In genomic region chr19:9837341-9837715, GRCm38 (mm10) we compare ENCODE assay signal across 15 mouse cellular contexts. TPM values are rescaled to one million over a fixed set of nuclear protein-coding genes. Genes with fewer than 3 reads are reported as not detected.
DNase-seq lines count a peak whose midpoint lies in the region; ATAC-seq and TF ChIP-seq lines count a peak whose summit lies in the region.
"Had no signal": no experiment of that assay in that cellular context is flagged by ENCODE, and none has a peak within 500 bp of the region (broad histone marks: within the 10 kb centered on the region; RNA-seq: fewer than 3 reads in every experiment).

No protein-coding gene starts in this region.

- H3K9ac ChIP-seq in forebrain, embryonic 11.5 days (ENCODE audit: low read length), result no peak overlapping the region
- no peak overlapping the region for H3K9ac ChIP-seq in lung, embryonic 15.5 days
- H3K9ac ChIP-seq in hindbrain, embryonic 14.5 days, result no peak overlapping the region
- H3K9ac ChIP-seq in neural tube, embryonic 12.5 days, result no peak overlapping the region
- no peak overlapping the region for H3K9ac ChIP-seq in heart, adult 2 months (ENCODE audit: low read depth, low read length)
- H3K9ac ChIP-seq: heart, embryonic 15.5 days; limb, embryonic 13.5 days had no signal

- no peak for TF ChIP-seq CTCF in heart, adult 2 months (IDR thresholded peaks at IDR 0.05)

- no peaks in the 10 kb centered on the region for H3K27me3 ChIP-seq in forebrain, embryonic 11.5 days (ENCODE audit: control insufficient read depth, insufficient read depth, low read length)
- no peaks in the 10 kb centered on the region for H3K27me3 ChIP-seq in forebrain, embryonic 10.5 days (ENCODE audit: poor library complexity, severe bottlenecking)
- H3K27me3 ChIP-seq in lung, embryonic 15.5 days, result no peaks in the 10 kb centered on the region
- H3K27me3 ChIP-seq in hindbrain, embryonic 14.5 days (ENCODE audit: control insufficient read depth, insufficient read depth, low read length), result no peaks in the 10 kb centered on the region
- no peaks in the 10 kb centered on the region for H3K27me3 ChIP-seq in neural tube, embryonic 12.5 days (replicated peaks)
- no peaks in the 10 kb centered on the region for H3K27me3 ChIP-seq in heart, adult 2 months (ENCODE audit: control insufficient read depth, insufficient read depth, low read length)
- H3K27me3 ChIP-seq: heart, embryonic 15.5 days; limb, embryonic 13.5 days had no signal

- TF ChIP-seq POLR2A in heart, adult 2 months (IDR thresholded peaks at IDR 0.05; ENCODE audit: insufficient read depth, low read depth, low read length), result no peak

- no peak overlapping the region for H3K27ac ChIP-seq in forebrain, embryonic 11.5 days (ENCODE audit: low read depth, low read length)
- H3K27ac ChIP-seq in forebrain, embryonic 10.5 days, result no peak overlapping the region
- no peak overlapping the region for H3K27ac ChIP-seq in lung, embryonic 15.5 days
- no peak overlapping the region for H3K27ac ChIP-seq in hindbrain, embryonic 14.5 days
- no peak overlapping the region for H3K27ac ChIP-seq in neural tube, embryonic 12.5 days
- no peak overlapping the region for H3K27ac ChIP-seq in heart, adult 2 months
- H3K27ac ChIP-seq: limb, embryonic 13.5 days had no signal

- no peaks in the 10 kb centered on the region for H3K79me2 ChIP-seq in heart, adult 2 months (replicated peaks; ENCODE audit: control insufficient read depth, insufficient read depth, low read length)

- WGBS in forebrain, embryonic 11.5 days, result 65% methylated on average over 2 of the region's 2 CpGs
- WGBS in forebrain, embryonic 10.5 days, result 55% methylated on average over 2 of the region's 2 CpGs
- WGBS in lung, embryonic 15.5 days, result 52% methylated on average over 2 of the region's 2 CpGs
- WGBS in hindbrain, embryonic 14.5 days, result 65% methylated on average over 2 of the region's 2 CpGs
- 69% methylated on average over 2 of the region's 2 CpGs for WGBS in neural tube, embryonic 12.5 days
- 54% methylated on average over 2 of the region's 2 CpGs for WGBS in heart, adult 2 months

- ATAC-seq in forebrain, embryonic 11.5 days (replicated peaks; ENCODE audit: low FRiP score), result peak; percentile 70
- peak; percentile 31; the same call in 1 of the 2 replicates for ATAC-seq in lung, embryonic 15.5 days (ENCODE audit: borderline replicate concordance, extremely low read depth, low FRiP score, low TSS enrichment)
- ATAC-seq in hindbrain, embryonic 14.5 days (ENCODE audit: low FRiP score), result peak; percentile 62
- ATAC-seq in neural tube, embryonic 12.5 days (ENCODE audit: low FRiP score, low read depth), result peak; percentile 88

- DNase-seq in forebrain, embryonic 11.5 days (ENCODE audit: low spot score), result no peak
- DNase-seq in forebrain, embryonic 10.5 days (ENCODE audit: extremely low spot score, low spot score), result no peak
- DNase-seq in lung, postnatal 14 days, result no peak
- no peak for DNase-seq in hindbrain, embryonic 14.5 days (ENCODE audit: low spot score)
- DNase-seq in heart, adult 2 months, result no peak
- DNase-seq in left cerebral cortex, postnatal 4 days, result no peak

- H3K4me2 ChIP-seq in forebrain, embryonic 11.5 days (ENCODE audit: low read depth, low read length, severe bottlenecking), result no peak overlapping the region
- no peak overlapping the region for H3K4me2 ChIP-seq in lung, embryonic 15.5 days
- no peak overlapping the region for H3K4me2 ChIP-seq in hindbrain, embryonic 14.5 days (replicated peaks)
- no peak overlapping the region for H3K4me2 ChIP-seq in neural tube, embryonic 12.5 days (replicated peaks)

- TF ChIP-seq EP300 in heart, adult 2 months (IDR thresholded peaks at IDR 0.05; ENCODE audit: insufficient read depth, low read depth, low read length), result no peak

- no peaks in the 10 kb centered on the region for H3K4me1 ChIP-seq in forebrain, embryonic 11.5 days (replicated peaks; ENCODE audit: control insufficient read depth, insufficient read depth, low read length)
- H3K4me1 ChIP-seq in forebrain, embryonic 10.5 days, result no peaks in the 10 kb centered on the region
- H3K4me1 ChIP-seq in lung, embryonic 15.5 days, result no peaks in the 10 kb centered on the region
- no peaks in the 10 kb centered on the region for H3K4me1 ChIP-seq in hindbrain, embryonic 14.5 days (replicated peaks; ENCODE audit: control insufficient read depth, insufficient read depth, low read length)
- H3K4me1 ChIP-seq in neural tube, embryonic 12.5 days, result no peaks in the 10 kb centered on the region
- H3K4me1 ChIP-seq in heart, adult 2 months (ENCODE audit: control insufficient read depth, insufficient read depth, low read length), result no peaks in the 10 kb centered on the region
- H3K4me1 ChIP-seq: heart, embryonic 15.5 days; limb, embryonic 13.5 days had no signal

- no peaks in the 10 kb centered on the region for H3K36me3 ChIP-seq in forebrain, embryonic 11.5 days (ENCODE audit: control insufficient read depth, insufficient read depth, low read length)
- H3K36me3 ChIP-seq in forebrain, embryonic 10.5 days (replicated peaks), result no peaks in the 10 kb centered on the region
- no peaks in the 10 kb centered on the region for H3K36me3 ChIP-seq in lung, embryonic 15.5 days
- H3K36me3 ChIP-seq in hindbrain, embryonic 14.5 days (replicated peaks; ENCODE audit: control insufficient read depth, insufficient read depth), result no peaks in the 10 kb centered on the region
- no peaks in the 10 kb centered on the region for H3K36me3 ChIP-seq in neural tube, embryonic 12.5 days
- no peaks in the 10 kb centered on the region for H3K36me3 ChIP-seq in heart, adult 2 months (ENCODE audit: control insufficient read depth, insufficient read depth, low read length)
- H3K36me3 ChIP-seq: heart, embryonic 15.5 days; limb, embryonic 13.5 days had no signal

- intact Hi-C loops in heart, adult 2 months (cut with DNase I), result no loop called here
- intact Hi-C loops in left cerebral cortex, postnatal 4 days (cut with DNase I), result no loop called here

- H3K9me3 ChIP-seq in forebrain, embryonic 11.5 days (ENCODE audit: control insufficient read depth, low read length), result no peaks in the 10 kb centered on the region
- no peaks in the 10 kb centered on the region for H3K9me3 ChIP-seq in forebrain, embryonic 10.5 days
- no peaks in the 10 kb centered on the region for H3K9me3 ChIP-seq in lung, embryonic 15.5 days
- H3K9me3 ChIP-seq in hindbrain, embryonic 14.5 days (ENCODE audit: control insufficient read depth, low read length), result no peaks in the 10 kb centered on the region
- H3K9me3 ChIP-seq in neural tube, embryonic 12.5 days, result no peaks in the 10 kb centered on the region
- H3K9me3 ChIP-seq: heart, embryonic 15.5 days; limb, embryonic 13.5 days had no signal

- H3K4me3 ChIP-seq in forebrain, embryonic 11.5 days (ENCODE audit: low read depth, low read length), result no peak overlapping the region
- H3K4me3 ChIP-seq in forebrain, embryonic 10.5 days, result no peak overlapping the region
- H3K4me3 ChIP-seq in lung, embryonic 15.5 days, result no peak overlapping the region
- H3K4me3 ChIP-seq in hindbrain, embryonic 14.5 days (replicated peaks; ENCODE audit: low read length), result no peak overlapping the region
- H3K4me3 ChIP-seq in neural tube, embryonic 12.5 days, result no peak overlapping the region
- no peak overlapping the region for H3K4me3 ChIP-seq in heart, adult 2 months

RNA-seq across cellular contexts. Expression of gene Scgb2a2, which starts 10.0 kb away (rescaled TPM):
- not detected in 2 replicates for polyA plus RNA-seq in forebrain, embryonic 11.5 days (2014; fragmentation: Nextera tagmentation; extraction: Ambion mirVana)
- not detected in 2 replicates for polyA plus RNA-seq in forebrain, embryonic 10.5 days (2016; fragmentation: Nextera tagmentation; extraction: Ambion mirVana)
- polyA plus RNA-seq in lung, embryonic 15.5 days (2015; fragmentation: Nextera tagmentation; extraction: Ambion mirVana), result not detected in 2 replicates
- polyA plus RNA-seq in hindbrain, embryonic 14.5 days (2014; fragmentation: Nextera tagmentation; extraction: Ambion mirVana), result not detected in 2 replicates
- not detected in 2 replicates for polyA plus RNA-seq in neural tube, embryonic 12.5 days (2016; fragmentation: Nextera tagmentation; extraction: Ambion mirVana)
- total RNA-seq in heart, adult 2 months (2021), result not detected
- not detected in 2 replicates for polyA plus RNA-seq in heart, adult 2 months (2012; rRNA removed)
- total RNA-seq in left cerebral cortex, postnatal 4 days (2021), result not detected
- total RNA-seq: adrenal gland, adult 18-20 months; gastrocnemius, postnatal 4 days; layer of hippocampus, postnatal 14 days had no signal
- polyA plus RNA-seq: heart, embryonic 15.5 days; limb, embryonic 13.5 days; testis, adult 2 months; urinary bladder, adult 2 months had no signal

Comparison
In these comparisons a context has a peak if more than half of its experiments do, and no peak if none do; other contexts are left out.
1. ATAC-seq: peak in every context shown above with its lines; median percentile 88 in neural tube, embryonic 12.5 days; 70 in forebrain, embryonic 11.5 days; 62 in hindbrain, embryonic 14.5 days; 31 in lung, embryonic 15.5 days.